Mouse (Mus musculus) neutrophil, adult 59 days (primary cell): ENCODE results near the gene Myo16. TPM values are rescaled to one million over a fixed set of nuclear protein-coding genes. Genes with fewer than 3 reads are reported as not detected.

Experiments
- total RNA-seq, 2 experiments: library from RNA; stranded (reverse); gene quantifications; 1 replicate in 1 of 2; 2 replicates in 1 of 2; pipeline ENCODE4 v1.2.4; 2023

Myo16 gene
- under 1 TPM; 0.13 to 0.20 TPM for total RNA-seq

GRCm38 (mm10) chr8:10153611-10154438 lies at the start of gene Myo16:
Myo16 (plus strand) TSS chr8:10153911.

Other genes with a start within 250 kb of the Myo16 start
- gene Lig4, start 176.2 kb upstream of the Myo16 start, total RNA-seq, result 1 to 10 TPM; 2.5 to 3.6 TPM
- 10 to 100 TPM in 1 of 2 experiments, 1 to 10 TPM in 1; 9.6 to 11.6 TPM for gene Abhd13, start 176.2 kb upstream of the Myo16 start, total RNA-seq
- gene Tnfsf13b, start 147.4 kb upstream of the Myo16 start, total RNA-seq, result 10 to 100 TPM; 69.4 to 82.5 TPM